Mouse (Mus musculus) lung, embryonic 16.5 days (tissue): ENCODE measurements around the gene Sult1e1. TPM values are rescaled to one million over a fixed set of nuclear protein-coding genes. Genes with fewer than 3 reads are reported as not detected.

Source experiments
- ATAC-seq: fragments of 200-750 bp; cut with Nextera tagmentation; 2 replicates; pipeline ENCODE4 v1.8.0; 2017; ENCODE audit warnings: low read depth, mild to moderate bottlenecking, moderate library complexity
- H3K27ac ChIP-seq: fragments of 300-500 bp; sonication (generic); 2 replicates; pipeline ENCODE4 v1.5.1; 2014; ENCODE audit warnings: mild to moderate bottlenecking, control low read depth, low read length
- H3K27me3 ChIP-seq: fragments of 300-500 bp; sonication (generic); 2 replicates; pipeline ENCODE4 v1.6.1; 2014; ENCODE audit warnings: low read depth, low read length, mixed read lengths; ENCODE audit not compliant: control insufficient read depth, insufficient read depth
- H3K36me3 ChIP-seq: fragments of 300-500 bp; sonication (generic); 2 replicates; pipeline ENCODE4 v1.6.1; 2014; ENCODE audit warnings: low read length; ENCODE audit not compliant: control insufficient read depth, insufficient read depth
- H3K4me1 ChIP-seq: fragments of 300-500 bp; sonication (generic); replicated peaks from 2 replicates; pipeline ENCODE4 v1.6.1; 2014; ENCODE audit warnings: low read length, mixed read lengths; ENCODE audit not compliant: control insufficient read depth, insufficient read depth
- H3K4me2 ChIP-seq: fragments of 300-500 bp; sonication (generic); 2 replicates; pipeline ENCODE4 v1.6.1; 2014; ENCODE audit warnings: low read depth, low read length, control low read depth
- H3K4me3 ChIP-seq: fragments of 300-500 bp; sonication (generic); 2 replicates; pipeline ENCODE4 v1.5.1; 2014; ENCODE audit warnings: mild to moderate bottlenecking, low read length, control low read depth
- H3K9ac ChIP-seq: fragments of 300-500 bp; sonication (generic); 2 replicates; pipeline ENCODE4 v1.6.1; 2014; ENCODE audit warnings: low read length, control low read depth
- H3K9me3 ChIP-seq: fragments of 300-500 bp; sonication (generic); 2 replicates; pipeline ENCODE4 v1.6.1; 2016; ENCODE audit warnings: low read length; ENCODE audit not compliant: control insufficient read depth
- WGBS: fragments of 180-500 bp; shearing (Covaris S2); extraction: QIAGEN DNeasy Blood & Tissue Kit; methylation state at CpG from one replicate; pipeline ENCODE4 v1.1.7; 2014; 5-methylcytosine and 5-hydroxymethylcytosine counted together
- polyA plus RNA-seq: library from polyadenylated mRNA; unstranded; fragments of >200 nt; fragmentation: Nextera tagmentation; extraction: Ambion mirVana; gene quantifications from 2 replicates; pipeline ENCODE4 v1.2.1, GENCODE M21; 2015

The Sult1e1 gene
- not detected in 2 replicates for polyA plus RNA-seq

- WGBS: 66% methylated on average over 5 of the region's 5 CpGs
- no peaks in the 10 kb centered on the region for H3K4me1 ChIP-seq
These were observed at the start of gene Sult1e1 for GRCm38 (mm10) chr5:87591494-87591893. Sult1e1 (minus strand) TSS chr5:87591594.

GRCm38 (mm10) chr5:87622681-87623080, 31.3 kb upstream of the Sult1e1 start:
- H3K4me2 ChIP-seq: no peak overlapping the region
- H3K36me3 ChIP-seq: no peaks in the 10 kb centered on the region
- H3K9ac ChIP-seq: no peak overlapping the region
- ATAC-seq: no peak
- no peaks in the 10 kb centered on the region for H3K9me3 ChIP-seq
- no peaks in the 10 kb centered on the region for H3K4me1 ChIP-seq
- no peaks in the 10 kb centered on the region for H3K27me3 ChIP-seq
- H3K4me3 ChIP-seq: no peak overlapping the region
- H3K27ac ChIP-seq: no peak overlapping the region

More at GRCm38 (mm10) chr5:87591494-87591893, at the start of gene Sult1e1:
- Histone ChIP-seq H3K4me2 (no peak within 1 kb of the TSS), H3K36me3 (no peaks in the 10 kb centered on the region), H3K9ac (no peak within 1 kb of the TSS), H3K9me3 (no peaks in the 10 kb centered on the region), H3K27me3 (no peaks in the 10 kb centered on the region), H3K4me3 (no peak within 1 kb of the TSS), H3K27ac (no peak within 1 kb of the TSS)
- no peak for ATAC-seq

DNA sequence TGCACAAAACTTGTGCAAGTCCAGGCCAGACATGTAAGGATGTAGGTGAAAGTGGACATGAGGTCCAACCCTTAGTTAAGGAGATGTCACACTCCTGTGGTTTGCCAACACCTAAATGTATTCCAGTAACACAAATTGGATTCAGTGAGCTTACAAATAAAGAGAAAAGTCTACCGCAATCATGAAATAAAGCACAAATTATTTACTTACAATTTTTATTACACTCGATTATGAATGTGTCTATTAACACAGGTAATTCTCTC, 23.7 kb upstream of the Sult1e1 start:
- Histone ChIP-seq H3K36me3 (no peaks in the 10 kb centered on the region), H3K9ac (no peak overlapping the region), H3K4me3 (no peak overlapping the region), H3K9me3 (no peaks in the 10 kb centered on the region), H3K4me2 (no peak overlapping the region), H3K27me3 (no peaks in the 10 kb centered on the region), H3K27ac (no peak overlapping the region), H3K4me1 (no peaks in the 10 kb centered on the region)
- no peak for ATAC-seq
- WGBS: 85% methylated on average over 2 of the region's 2 CpGs

DNA sequence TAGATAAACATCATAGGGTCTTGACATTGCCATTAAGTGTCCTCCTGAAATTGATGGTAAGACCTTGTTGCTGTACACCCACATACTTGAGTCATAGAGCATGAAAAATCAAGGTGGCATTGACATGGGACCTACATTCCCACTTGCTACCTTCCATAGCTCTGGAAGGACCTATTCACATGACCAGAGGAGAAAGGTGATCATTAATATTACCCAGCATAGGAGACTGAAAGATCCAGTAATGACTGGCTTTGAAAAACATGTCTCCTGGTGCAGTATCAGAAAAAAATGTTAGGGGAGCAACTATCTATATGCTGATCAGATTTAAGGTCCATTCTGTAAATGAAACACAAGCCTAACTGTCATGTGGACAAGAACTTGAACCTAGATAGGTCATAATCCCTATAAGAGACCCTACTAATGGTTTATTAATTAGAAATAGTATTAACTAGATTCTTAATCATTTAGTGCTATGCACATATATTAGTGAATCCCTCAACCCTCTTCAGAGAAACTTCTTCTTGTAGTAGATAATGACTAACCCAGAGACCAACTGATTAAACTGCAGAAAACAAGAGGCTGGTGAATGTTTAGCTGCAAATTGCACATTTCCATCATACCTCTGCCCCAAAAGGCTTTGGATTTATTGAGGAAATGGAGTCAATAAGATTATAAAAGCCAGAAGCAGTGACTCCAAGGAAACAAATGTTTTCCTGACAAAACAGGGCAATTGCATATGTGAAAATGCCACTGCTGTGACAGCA, 23.2 kb upstream of the Sult1e1 start:
- ATAC-seq: no peak
- H3K27ac ChIP-seq: no peak overlapping the region

GRCm38 (mm10) chr5:87601018-87601417, 9.6 kb upstream of the Sult1e1 start:
- Histone ChIP-seq H3K27ac (no peak overlapping the region), H3K4me1 (no peaks in the 10 kb centered on the region), H3K27me3 (no peaks in the 10 kb centered on the region), H3K9ac (no peak overlapping the region), H3K36me3 (no peaks in the 10 kb centered on the region), H3K9me3 (no peaks in the 10 kb centered on the region), H3K4me3 (no peak overlapping the region), H3K4me2 (no peak overlapping the region)
- 55% methylated on average over 3 of the region's 3 CpGs for WGBS
- ATAC-seq: no peak

More for the DNA sequence above, 23.2 kb upstream of the Sult1e1 start:
- H3K9me3 ChIP-seq: no peaks in the 10 kb centered on the region
- no peaks in the 10 kb centered on the region for H3K27me3 ChIP-seq
- no peaks in the 10 kb centered on the region for H3K36me3 ChIP-seq
- no peaks in the 10 kb centered on the region for H3K4me1 ChIP-seq
- no peak overlapping the region for H3K4me3 ChIP-seq
- no peak overlapping the region for H3K9ac ChIP-seq
- H3K4me2 ChIP-seq: no peak overlapping the region

DNA sequence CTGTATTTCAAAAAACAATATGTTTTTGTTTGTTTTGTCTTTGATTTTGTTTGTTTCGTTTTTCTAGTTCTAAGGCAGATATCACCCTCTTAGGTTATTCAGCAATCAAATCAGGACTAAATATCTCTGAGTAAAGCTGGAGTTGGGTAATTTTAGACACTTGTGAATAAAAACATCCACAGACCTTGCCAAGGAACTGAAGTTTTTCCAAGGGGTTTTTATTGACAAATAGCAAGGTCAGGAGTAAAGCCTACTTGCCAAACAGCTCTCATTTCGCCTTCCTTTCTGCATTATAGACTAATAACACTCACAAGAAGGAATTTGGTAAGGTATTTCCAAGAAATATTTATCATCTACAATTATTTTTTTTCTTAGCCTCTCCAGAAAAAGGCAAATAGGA, 6.5 kb upstream of the Sult1e1 start:
- H3K36me3 ChIP-seq: no peaks in the 10 kb centered on the region
- 34% methylated on average over 2 of the region's 2 CpGs for WGBS
- H3K4me1 ChIP-seq: no peaks in the 10 kb centered on the region
- H3K27ac ChIP-seq: no peak overlapping the region
- no peaks in the 10 kb centered on the region for H3K27me3 ChIP-seq
- H3K9me3 ChIP-seq: no peaks in the 10 kb centered on the region
- no peak overlapping the region for H3K4me3 ChIP-seq
- no peak for ATAC-seq
- no peak overlapping the region for H3K4me2 ChIP-seq
- H3K9ac ChIP-seq: no peak overlapping the region

- no peak overlapping the region for H3K27ac ChIP-seq
- ATAC-seq: no peak
- H3K4me2 ChIP-seq: no peak overlapping the region
- H3K36me3 ChIP-seq: no peaks in the 10 kb centered on the region
- H3K4me3 ChIP-seq: no peak overlapping the region
- 78% methylated on average over 2 of the region's 2 CpGs for WGBS
- H3K4me1 ChIP-seq: no peaks in the 10 kb centered on the region
- H3K27me3 ChIP-seq: no peaks in the 10 kb centered on the region
- H3K9ac ChIP-seq: no peak overlapping the region
- H3K9me3 ChIP-seq: no peaks in the 10 kb centered on the region
These were observed 1.5 kb downstream of the Sult1e1 start for GRCm38 (mm10) chr5:87589916-87590315.

DNA sequence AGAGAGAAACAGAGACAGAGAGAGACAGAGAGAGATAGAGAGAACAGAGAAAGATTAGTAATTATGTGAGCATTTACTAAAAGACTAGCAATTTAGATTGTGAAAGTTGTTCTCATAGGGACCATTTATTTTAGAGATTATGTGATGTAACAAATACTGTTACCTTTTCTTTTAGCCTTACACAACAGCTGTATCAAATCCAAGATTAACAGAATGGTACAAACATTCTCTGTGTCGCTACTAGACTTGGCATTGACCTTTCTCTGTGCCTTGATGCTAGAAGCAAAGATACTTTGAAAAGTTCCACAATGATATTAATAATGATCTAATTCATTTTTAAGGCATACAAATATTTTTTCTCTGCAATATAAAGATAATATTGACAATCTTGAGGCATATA, 11.0 kb downstream of the Sult1e1 start:
- H3K4me3 ChIP-seq: no peak overlapping the region
- no peaks in the 10 kb centered on the region for H3K4me1 ChIP-seq
- H3K4me2 ChIP-seq: no peak overlapping the region
- no peak overlapping the region for H3K9ac ChIP-seq
- WGBS: 62% methylated on average over 1 of the region's 1 CpGs
- H3K27ac ChIP-seq: no peak overlapping the region
- no peaks in the 10 kb centered on the region for H3K27me3 ChIP-seq
- no peaks in the 10 kb centered on the region for H3K9me3 ChIP-seq
- H3K36me3 ChIP-seq: no peaks in the 10 kb centered on the region
- no peak for ATAC-seq

GRCm38 (mm10) chr5:87574174-87574573, 17.2 kb downstream of the Sult1e1 start:
- no peak for ATAC-seq
- H3K4me1 ChIP-seq: no peaks in the 10 kb centered on the region
- H3K4me3 ChIP-seq: no peak overlapping the region
- H3K9ac ChIP-seq: no peak overlapping the region
- H3K27ac ChIP-seq: no peak overlapping the region
- 32% methylated on average over 1 of the region's 1 CpGs for WGBS
- no peaks in the 10 kb centered on the region for H3K9me3 ChIP-seq
- H3K36me3 ChIP-seq: no peaks in the 10 kb centered on the region
- H3K27me3 ChIP-seq: no peaks in the 10 kb centered on the region
- H3K4me2 ChIP-seq: no peak overlapping the region

DNA sequence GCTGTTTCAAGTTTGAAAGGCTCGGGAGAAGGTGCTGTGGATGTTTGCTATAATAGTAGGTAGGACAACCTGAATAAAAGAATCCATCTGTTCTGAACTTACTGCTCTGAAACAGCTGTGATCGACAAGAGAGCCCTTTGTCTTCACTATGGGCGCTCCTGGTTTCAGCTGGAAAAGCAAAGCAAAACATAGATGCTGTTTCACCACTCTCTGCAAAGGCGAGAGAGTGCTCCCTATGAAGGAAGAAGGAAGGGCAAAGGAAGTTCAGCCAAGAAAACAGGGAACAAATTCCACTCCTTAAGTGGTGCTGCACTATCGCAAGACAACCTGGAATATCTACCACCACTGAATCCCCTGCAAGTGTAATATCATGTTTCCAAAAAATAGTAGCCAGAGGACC, 17.9 kb downstream of the Sult1e1 start:
- no peaks in the 10 kb centered on the region for H3K4me1 ChIP-seq
- 51% methylated on average over 5 of the region's 5 CpGs for WGBS
- no peak overlapping the region for H3K4me2 ChIP-seq
- no peak overlapping the region for H3K4me3 ChIP-seq
- H3K27me3 ChIP-seq: no peaks in the 10 kb centered on the region
- H3K9me3 ChIP-seq: no peaks in the 10 kb centered on the region
- no peak overlapping the region for H3K9ac ChIP-seq
- no peak for ATAC-seq
- no peaks in the 10 kb centered on the region for H3K36me3 ChIP-seq
- H3K27ac ChIP-seq: no peak overlapping the region
